Mouse (Mus musculus) CH12.LX (cell line): ENCODE measurements at regions not wholly inside any gene's neighbourhood (a gene's known extent, or its start where the extent isn't known, plus 50 kb on each side); places are given as distances from the start of the nearest gene placed in this dataset.

Experiments used
- DNase-seq: peaks from one replicate; pipeline ENCODE4 v3.0.0-alpha.2; 2013; ENCODE audit errors: extremely low read depth
- H3K27ac ChIP-seq: 2 replicates; pipeline ENCODE4 v1.5.1; 2012; ENCODE audit warnings: low read depth, mild to moderate bottlenecking, control low read depth, moderate library complexity; ENCODE audit not compliant: insufficient read depth
- H3K27me3 ChIP-seq: replicated peaks from 2 replicates; pipeline ENCODE3; 2012; ENCODE audit warnings: inconsistent platforms
- H3K36me3 ChIP-seq, 2 experiments: replicated peaks in 1 of 2; 2 replicates each; pipeline versions ENCODE3 to v1.6.1; 2012; ENCODE audit warnings: inconsistent platforms in 1 of 2, low read length in 1 of 2, mild to moderate bottlenecking in 1 of 2, mixed read lengths in 1 of 2, moderate library complexity in 1 of 2; ENCODE audit not compliant: control insufficient read depth in 1 of 2, insufficient read depth in 1 of 2
- H3K4me1 ChIP-seq, 2 experiments: 2 replicates each; pipeline ENCODE4 v1.6.1; 2012; ENCODE audit warnings: inconsistent platforms in 1 of 2, moderate library complexity in 1 of 2; ENCODE audit not compliant: insufficient read depth in 2 of 2, control insufficient read depth in 1 of 2
- H3K4me2 ChIP-seq: 2 replicates; pipeline ENCODE4 v1.6.1; 2012; ENCODE audit warnings: low read depth, mild to moderate bottlenecking, control low read depth; ENCODE audit not compliant: poor library complexity, insufficient read depth, severe bottlenecking
- H3K4me3 ChIP-seq, 3 experiments: fragments of 150-350 bp in 1 of 3; sonication (generic) in 1 of 3; replicated peaks in 1 of 3; 2 replicates each; pipeline versions ENCODE3 to v1.5.1; 2011 to 2012; ENCODE audit warnings: low read depth in 2 of 3, low read length in 2 of 3, mild to moderate bottlenecking in 2 of 3, moderate library complexity in 2 of 3, control low read depth in 1 of 3, improper control_type of control experiment in 1 of 3, inconsistent platforms in 1 of 3, mixed read lengths in 1 of 3; ENCODE audit not compliant: poor library complexity in 1 of 3
- H3K79me2 ChIP-seq: replicated peaks from 2 replicates; pipeline ENCODE4 v1.6.1; 2012; ENCODE audit warnings: mild to moderate bottlenecking, moderate library complexity; ENCODE audit not compliant: control insufficient read depth, poor library complexity, insufficient read depth, severe bottlenecking; ENCODE audit errors: extremely low read depth
- H3K9ac ChIP-seq: 2 replicates; pipeline ENCODE4 v1.6.1; 2012; ENCODE audit warnings: low read depth, mild to moderate bottlenecking, control low read depth, moderate library complexity; ENCODE audit not compliant: insufficient read depth
- H3K9me3 ChIP-seq: replicated peaks from 2 replicates; pipeline ENCODE3; 2012; ENCODE audit warnings: low read length, inconsistent platforms, mixed read lengths
- CHD1 ChIP-seq: IDR thresholded peaks from 2 replicates; pipeline ENCODE4 v1.6.1; 2012; ENCODE audit warnings: low read depth, low read length, improper control_type of control experiment, inconsistent platforms
- CTCF ChIP-seq, 2 experiments: IDR thresholded peaks in 1 of 2; conservative IDR thresholded peaks in 1 of 2; 2 replicates each; pipeline ENCODE4 v1.5.1; 2011 to 2012; ENCODE audit warnings: low read depth in 2 of 2, low read length in 2 of 2, improper control_type of control experiment in 1 of 2, inconsistent platforms in 1 of 2, mild to moderate bottlenecking in 1 of 2, moderate library complexity in 1 of 2
- E2F4 ChIP-seq: IDR thresholded peaks from 2 replicates; pipeline ENCODE4 v1.6.1; 2011; ENCODE audit warnings: low read depth, low read length, improper control_type of control experiment; ENCODE audit not compliant: insufficient replicate concordance
- EP300 ChIP-seq: IDR thresholded peaks from 2 replicates; pipeline ENCODE4 v1.6.1; 2011; ENCODE audit warnings: low read length, improper control_type of control experiment
- ETS1 ChIP-seq: conservative IDR thresholded peaks from 2 replicates; pipeline ENCODE4 v1.6.1; 2012; ENCODE audit warnings: low read depth, mild to moderate bottlenecking, inconsistent platforms, low read length, improper control_type of control experiment, moderate library complexity
- GABPA ChIP-seq: IDR thresholded peaks from 2 replicates; pipeline ENCODE4 v1.6.1; 2012; ENCODE audit warnings: low read depth, low read length, improper control_type of control experiment, inconsistent platforms; ENCODE audit not compliant: insufficient replicate concordance
- IRF4 ChIP-seq: IDR thresholded peaks from 2 replicates; pipeline ENCODE4 v1.6.1; 2014; ENCODE audit warnings: low read depth, mild to moderate bottlenecking, inconsistent platforms, low read length, improper control_type of control experiment
- JUN ChIP-seq: IDR thresholded peaks from 2 replicates; pipeline ENCODE4 v1.6.1; 2011; ENCODE audit warnings: low read depth, mild to moderate bottlenecking, low read length, improper control_type of control experiment, moderate library complexity; ENCODE audit not compliant: insufficient read depth
- KAT2A ChIP-seq: IDR thresholded peaks from 2 replicates; pipeline ENCODE4 v1.6.1; 2012; ENCODE audit warnings: low read length, improper control_type of control experiment, inconsistent platforms; ENCODE audit not compliant: insufficient replicate concordance
- MAFK ChIP-seq: IDR thresholded peaks from 2 replicates; pipeline ENCODE4 v1.6.1; 2011; ENCODE audit warnings: low read length, improper control_type of control experiment; ENCODE audit not compliant: insufficient replicate concordance
- MAX ChIP-seq: IDR thresholded peaks from 2 replicates; pipeline ENCODE4 v1.6.1; 2011; ENCODE audit warnings: low read length, improper control_type of control experiment
- MXI1 ChIP-seq: IDR thresholded peaks from 2 replicates; pipeline ENCODE4 v1.6.1; 2011; ENCODE audit warnings: mild to moderate bottlenecking, low read depth, low read length, improper control_type of control experiment
- NELFE ChIP-seq: IDR thresholded peaks from 2 replicates; pipeline ENCODE4 v1.6.1; 2011; ENCODE audit warnings: low read depth, low read length, improper control_type of control experiment
- POLR2A ChIP-seq: IDR thresholded peaks from 2 replicates; pipeline ENCODE4 v1.6.1; 2011; ENCODE audit warnings: low read depth, mild to moderate bottlenecking, improper control_type of control experiment, low read length
- RCOR1 ChIP-seq: conservative IDR thresholded peaks from 2 replicates; pipeline ENCODE4 v1.6.1; 2012; ENCODE audit warnings: low read depth, mild to moderate bottlenecking, inconsistent platforms, low read length, improper control_type of control experiment
- TBP ChIP-seq: conservative IDR thresholded peaks from 2 replicates; pipeline ENCODE4 v1.6.1; 2011; ENCODE audit warnings: low read depth, low read length, improper control_type of control experiment
- TCF12 ChIP-seq: IDR thresholded peaks from 2 replicates; pipeline ENCODE4 v1.6.1; 2014; ENCODE audit warnings: low read depth, mild to moderate bottlenecking, inconsistent platforms, low read length, improper control_type of control experiment
- UBTF ChIP-seq: IDR thresholded peaks from 2 replicates; pipeline ENCODE4 v1.6.1; 2012; ENCODE audit warnings: low read depth, mild to moderate bottlenecking, inconsistent platforms, low read length, improper control_type of control experiment, moderate library complexity
- USF2 ChIP-seq: conservative IDR thresholded peaks from 2 replicates; pipeline ENCODE4 v1.6.1; 2011; ENCODE audit warnings: low read depth, low read length, improper control_type of control experiment
- ZKSCAN1 ChIP-seq: IDR thresholded peaks from 2 replicates; pipeline ENCODE4 v1.6.1; 2012; ENCODE audit warnings: low read depth, inconsistent platforms, low read length, improper control_type of control experiment, borderline replicate concordance
- dilution Hi-C: fragments of 300-500 bp; cut with MboI; formaldehyde crosslinking; loops from 2 replicates; pipeline ENCODE4 v1.14.3; 2020; ENCODE audit warnings: low sequenced_read_pairs; ENCODE audit not compliant: extremely low pct_unique_long_range_greater_than_20kb, extremely low pct_ligation_motif_present
- in situ Hi-C: fragments of 300-500 bp; cut with MboI; formaldehyde crosslinking; loops from 3 replicates; pipeline ENCODE4 v1.14.3; 2019; ENCODE audit warnings: low sequenced_read_pairs, low pct_ligation_motif_present, low pct_unique_long_range_greater_than_20kb, mixed read lengths

DNA sequence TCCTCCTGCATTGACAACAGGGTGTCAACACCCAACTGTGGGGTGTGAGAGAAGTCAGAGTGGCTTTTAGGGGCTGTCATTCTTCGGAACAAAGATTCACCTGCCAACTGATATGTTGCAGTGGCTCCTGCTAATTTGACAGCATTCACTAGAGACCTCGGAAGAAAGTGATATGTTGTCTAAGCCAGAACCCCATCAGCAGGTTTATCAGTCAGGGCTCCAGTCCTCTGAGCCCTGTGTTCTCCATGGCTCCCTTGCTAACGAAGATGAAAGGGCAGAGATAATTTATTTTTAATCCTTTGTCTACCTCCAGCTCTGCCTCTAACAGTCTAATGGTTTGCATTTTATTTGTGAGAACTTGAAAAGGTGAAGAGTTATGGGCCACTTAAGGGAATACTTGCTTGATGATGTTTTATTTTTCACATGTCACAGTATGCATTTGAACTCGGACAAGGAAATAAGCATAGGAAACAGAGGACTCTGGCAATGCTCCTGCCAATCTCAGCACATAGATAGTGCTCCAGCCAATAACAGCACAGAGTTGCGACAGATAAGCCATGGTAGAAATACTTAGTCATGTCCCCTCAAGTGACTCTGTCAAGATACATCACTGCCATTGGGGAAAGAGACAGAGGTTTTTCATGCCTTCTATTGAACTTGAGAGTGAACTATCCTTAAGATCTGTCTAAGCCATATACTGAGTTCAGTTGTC is 862.6 kb downstream of the Defb40 start:
- no peak for DNase-seq
- Histone ChIP-seq H3K9ac (no peak overlapping the region), H3K27me3 (no peaks in the 10 kb centered on the region), H3K4me2 (no peak overlapping the region), H3K79me2 (no peaks in the 10 kb centered on the region), H3K27ac (no peak overlapping the region), H3K4me3 (no peak overlapping the region), H3K9me3 (peaks cover 50% of the 10 kb centered on the region), H3K36me3 (no peaks in the 10 kb centered on the region), H3K4me1 (no peaks in the 10 kb centered on the region)
- in situ Hi-C loops (no loop called here), dilution Hi-C loops (no loop called here)
- TF ChIP-seq UBTF (no peak), ETS1 (no peak), EP300 (no peak), ZKSCAN1 (no peak), NELFE (no peak), MXI1 (no peak), CHD1 (no peak), JUN (no peak), USF2 (no peak), E2F4 (no peak)

DNA sequence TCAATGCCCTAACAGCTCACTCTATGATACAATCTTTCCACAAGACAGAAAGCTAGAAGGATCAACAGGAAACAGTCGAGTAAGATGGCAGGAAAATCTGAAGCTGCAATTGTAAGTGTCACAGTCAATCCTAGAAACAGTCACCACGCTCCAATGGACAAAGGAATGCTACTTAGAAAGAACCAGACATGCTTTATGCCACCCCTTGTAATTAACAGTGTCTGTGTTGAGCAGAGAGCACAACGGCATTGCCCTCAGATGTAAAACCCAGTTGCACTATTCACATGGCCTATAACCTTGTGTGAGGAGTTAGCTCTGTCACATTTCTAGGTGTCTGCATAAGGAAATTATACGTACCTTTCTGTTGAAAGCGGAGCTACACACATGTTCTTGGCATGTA is 864.8 kb downstream of the Defb40 start:
- Histone ChIP-seq H3K4me1 (no peaks in the 10 kb centered on the region), H3K79me2 (no peaks in the 10 kb centered on the region), H3K4me3 (no peak overlapping the region), H3K36me3 (no peaks in the 10 kb centered on the region), H3K9me3 (peaks cover 57% of the 10 kb centered on the region), H3K27me3 (no peaks in the 10 kb centered on the region), H3K27ac (no peak overlapping the region), H3K9ac (no peak overlapping the region), H3K4me2 (no peak overlapping the region)
- in situ Hi-C loops (no loop called here), dilution Hi-C loops (no loop called here)
- TF ChIP-seq UBTF (no peak), POLR2A (no peak), USF2 (no peak), TBP (no peak), MAFK (no peak), KAT2A (no peak), TCF12 (no peak), MAX (no peak), CHD1 (no peak), E2F4 (no peak), GABPA (no peak), CTCF (conservative IDR thresholded peaks at IDR 0.05 in 1 of 2, IDR thresholded peaks at IDR 0.05 in 1 of 2; ENCODE audit: low read depth in 2 of 2, low read length in 2 of 2) (no peak), IRF4 (no peak), RCOR1 (no peak)
- DNase-seq = no peak
